Mouse (Mus musculus): ENCODE measurements at regions not wholly inside any gene's neighbourhood (a gene's known extent, or its start where the extent isn't known, plus 50 kb on each side); places are given as distances from the start of the nearest gene placed in this dataset.
"Not testable (repeated sequence)": the region's sequence is repeated elsewhere in the genome, so short reads cannot be mapped to it uniquely, and the experiment has no call there.

DNA sequence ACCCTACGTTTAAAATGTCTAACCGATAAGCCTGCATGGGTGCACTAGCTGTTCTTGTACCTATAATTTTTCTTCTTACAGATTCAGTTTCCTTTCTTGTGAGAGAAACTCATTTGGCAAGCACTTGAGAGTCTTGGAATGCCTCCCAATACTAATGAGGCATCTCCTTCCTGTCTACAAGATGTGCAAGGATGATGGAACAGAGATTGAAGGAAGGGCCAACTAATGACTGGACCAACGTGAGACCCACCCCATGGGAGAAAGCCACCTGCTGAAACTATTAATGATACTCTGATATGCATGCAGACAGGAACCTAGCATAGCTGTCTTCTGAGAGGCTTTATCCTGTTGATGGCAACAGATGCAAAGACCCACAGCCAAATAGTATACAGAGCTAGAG lies 179.9 kb upstream of the Slitrk6 start:
- DNase-seq (ENCODE audit: low read depth, low spot score), result no peak

- no peak for DNase-seq (ENCODE audit: low read depth, low spot score)
Observed at GRCm38 (mm10) chr14:110921989-110922388, 167.0 kb upstream of the Slitrk6 start.

DNA sequence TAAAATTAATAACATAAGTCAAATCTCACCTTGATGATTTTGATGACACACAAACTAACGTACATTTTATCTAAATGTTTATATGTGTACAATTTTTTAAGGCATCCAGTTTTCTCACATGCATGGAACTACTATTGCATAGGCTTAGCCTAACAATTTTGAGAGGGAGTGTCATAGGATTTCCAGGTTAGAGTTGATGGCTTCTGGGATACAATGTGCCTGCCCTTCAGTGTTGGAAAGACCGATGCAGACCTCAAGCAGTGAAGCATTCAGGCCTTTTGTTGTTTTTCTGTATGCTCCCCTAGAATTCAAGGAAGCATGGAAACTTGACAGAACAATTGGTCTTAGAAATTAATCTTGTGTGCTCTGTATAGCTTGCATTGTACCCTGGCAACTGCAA lies 158.4 kb upstream of the Slitrk6 start:
- DNase-seq (ENCODE audit: low read depth, low spot score), result no peak

- DNase-seq (ENCODE audit: low read depth, low spot score), result no peak
Observed at GRCm38 (mm10) chr14:110892865-110893264, 137.9 kb upstream of the Slitrk6 start.

- DNase-seq (ENCODE audit: low read depth, low spot score), result no peak
Observed at GRCm38 (mm10) chr14:110871339-110871738, 116.4 kb upstream of the Slitrk6 start.

DNA sequence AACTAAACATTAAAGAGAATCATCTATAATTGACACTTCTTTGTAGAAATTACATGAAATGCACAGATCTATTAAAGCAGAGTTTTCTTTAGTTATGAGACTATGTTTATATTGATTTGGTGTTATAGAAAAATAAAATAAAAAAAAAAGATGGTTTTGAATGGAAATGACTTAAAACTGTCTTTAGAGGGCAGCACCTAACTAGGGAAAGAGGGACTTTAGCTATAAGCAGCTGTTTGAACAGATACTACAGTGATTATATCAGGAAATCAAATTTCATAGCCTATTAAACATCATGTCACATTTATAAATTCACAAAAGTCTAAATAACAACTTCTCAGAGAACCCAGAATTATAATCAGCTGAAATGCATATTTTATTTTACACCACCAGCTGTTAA lies 69.7 kb upstream of the Slitrk6 start:
- peak; percentile 9 for DNase-seq (ENCODE audit: low read depth, low spot score)

DNA sequence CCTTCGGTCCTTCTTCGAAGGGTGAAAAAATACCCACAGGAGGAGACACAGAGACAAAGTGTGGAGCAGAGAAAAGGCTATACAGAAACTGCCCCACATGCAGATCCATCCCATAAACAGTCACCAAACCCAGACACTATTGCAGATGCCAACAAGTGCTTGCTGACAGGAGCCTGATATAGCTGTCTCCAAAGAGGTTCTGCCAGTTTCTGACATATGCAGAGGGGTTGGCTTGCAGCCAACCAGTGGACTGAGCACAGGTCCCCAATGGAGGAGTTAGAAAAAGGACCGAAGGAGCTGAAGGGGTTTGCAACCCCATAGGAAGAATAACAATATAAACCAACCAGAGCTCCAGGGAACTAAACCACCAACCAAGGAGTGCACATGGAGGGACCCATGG lies 67.2 kb upstream of the Slitrk6 start:
- not testable (repeated sequence) for DNase-seq (ENCODE audit: low read depth, low spot score)

All from forelimb bud, embryonic 11.5 days (tissue).